Mouse (Mus musculus): Measurements from ENCODE around the gene Ccr6. TPM values are rescaled to one million over a fixed set of nuclear protein-coding genes. Genes with fewer than 3 reads are reported as not detected.
"Not testable (repeated sequence)": the region's sequence is repeated elsewhere in the genome, so short reads cannot be mapped to it uniquely, and the experiment has no call there.

Gene Ccr6
- under 1 TPM in 1 of 4 experiments, not detected in 3; 0.22 TPM for total RNA-seq (2022)

DNA sequence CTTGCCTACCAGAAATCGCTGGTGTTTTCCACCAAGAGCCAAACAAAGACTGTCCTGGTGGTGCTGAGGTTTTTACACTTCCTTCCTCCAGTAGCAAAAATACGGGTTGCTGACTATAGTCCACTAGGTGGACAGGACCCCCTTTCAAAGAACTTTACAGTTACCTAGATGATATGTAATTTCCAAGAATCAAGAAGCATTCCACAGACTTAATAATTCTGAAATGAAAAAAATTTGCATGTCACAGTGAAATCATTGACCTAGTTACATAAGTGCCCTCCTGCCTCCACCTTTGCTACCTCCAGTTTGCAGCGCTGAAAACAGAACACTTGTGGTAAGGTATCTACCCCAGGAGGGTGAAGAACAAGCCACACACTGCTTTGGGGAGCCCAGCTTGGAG, at the start of gene Ccr6:
TSS of gene Ccr6 (plus strand) at position 301 of the 400 bp plus-strand sequence.
- no peak for DNase-seq (ENCODE audit: low spot score)

DNA sequence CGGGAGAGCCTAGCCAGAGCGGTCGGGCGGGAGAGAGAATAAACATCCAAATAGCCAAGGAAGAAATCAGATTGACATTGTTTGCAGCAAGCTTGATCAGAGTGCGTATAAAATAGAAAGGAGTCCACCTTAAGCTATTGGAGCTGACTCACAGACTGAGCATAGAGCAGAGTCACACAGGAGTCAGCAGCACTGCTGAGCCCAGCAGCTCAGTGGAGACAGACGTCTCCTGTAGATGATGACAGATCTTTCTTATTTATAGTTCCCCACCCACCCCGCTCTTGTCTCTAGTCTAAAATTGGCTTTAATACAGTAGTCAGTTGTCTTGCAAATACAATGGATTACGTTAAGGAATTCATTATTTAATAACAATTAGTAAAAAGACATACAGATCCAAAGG, 42.2 kb upstream of the Ccr6 start:
- DNase-seq (ENCODE audit: low spot score) = no peak

DNA sequence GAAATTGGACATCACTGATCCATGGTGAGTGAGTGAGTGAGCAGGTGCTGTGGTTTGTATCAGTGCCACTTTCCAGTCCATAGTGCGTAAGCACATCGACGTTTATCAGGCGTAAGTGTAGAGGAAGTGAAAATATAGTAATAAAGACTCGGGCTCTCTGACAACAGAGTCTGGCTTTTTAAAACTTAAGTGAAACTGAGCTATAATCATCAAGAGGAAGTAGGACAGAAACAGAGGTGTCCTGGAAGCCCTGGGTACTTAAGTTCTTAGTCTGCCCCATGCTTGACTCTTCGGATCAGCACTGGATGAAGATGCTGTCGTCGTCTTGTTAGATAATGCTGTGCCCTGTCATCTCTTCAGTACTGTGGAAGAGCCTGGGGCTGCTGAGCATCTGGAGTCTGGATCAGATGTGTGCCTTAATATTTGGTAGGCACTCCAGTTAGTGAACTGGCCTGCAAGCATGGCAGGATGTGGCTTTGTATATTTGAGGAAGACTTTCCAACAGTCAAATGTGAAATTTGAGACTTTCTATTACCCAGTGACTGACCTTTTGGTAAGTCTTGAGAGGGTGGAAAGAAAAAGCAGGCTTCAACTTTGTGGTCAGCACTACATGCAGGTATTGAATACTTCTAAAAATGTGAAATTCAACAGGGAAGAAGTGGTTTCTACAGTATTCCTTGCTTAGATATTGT, 40.0 kb upstream of the Ccr6 start:
- no peak for DNase-seq (ENCODE audit: low spot score)

DNA sequence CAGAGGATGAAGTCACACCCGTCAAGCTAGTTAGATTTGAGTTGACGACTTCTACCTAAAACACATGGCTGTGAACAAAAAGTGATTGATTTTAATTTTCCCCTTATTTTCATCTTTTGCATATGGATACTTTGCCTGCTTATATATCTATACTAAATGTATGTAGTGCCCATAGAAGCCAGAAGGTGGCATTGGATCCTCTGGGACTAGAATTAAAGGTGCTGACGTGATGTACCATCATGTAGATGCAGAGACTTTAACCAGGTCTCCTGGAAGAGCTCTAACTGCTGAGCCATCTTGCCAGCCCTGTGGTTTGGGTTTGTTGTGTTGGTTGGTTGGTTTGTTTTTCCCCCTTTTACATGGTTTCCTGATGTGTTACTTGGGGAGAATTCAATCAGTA, 38.2 kb upstream of the Ccr6 start:
- DNase-seq (ENCODE audit: low spot score) = no peak

DNA sequence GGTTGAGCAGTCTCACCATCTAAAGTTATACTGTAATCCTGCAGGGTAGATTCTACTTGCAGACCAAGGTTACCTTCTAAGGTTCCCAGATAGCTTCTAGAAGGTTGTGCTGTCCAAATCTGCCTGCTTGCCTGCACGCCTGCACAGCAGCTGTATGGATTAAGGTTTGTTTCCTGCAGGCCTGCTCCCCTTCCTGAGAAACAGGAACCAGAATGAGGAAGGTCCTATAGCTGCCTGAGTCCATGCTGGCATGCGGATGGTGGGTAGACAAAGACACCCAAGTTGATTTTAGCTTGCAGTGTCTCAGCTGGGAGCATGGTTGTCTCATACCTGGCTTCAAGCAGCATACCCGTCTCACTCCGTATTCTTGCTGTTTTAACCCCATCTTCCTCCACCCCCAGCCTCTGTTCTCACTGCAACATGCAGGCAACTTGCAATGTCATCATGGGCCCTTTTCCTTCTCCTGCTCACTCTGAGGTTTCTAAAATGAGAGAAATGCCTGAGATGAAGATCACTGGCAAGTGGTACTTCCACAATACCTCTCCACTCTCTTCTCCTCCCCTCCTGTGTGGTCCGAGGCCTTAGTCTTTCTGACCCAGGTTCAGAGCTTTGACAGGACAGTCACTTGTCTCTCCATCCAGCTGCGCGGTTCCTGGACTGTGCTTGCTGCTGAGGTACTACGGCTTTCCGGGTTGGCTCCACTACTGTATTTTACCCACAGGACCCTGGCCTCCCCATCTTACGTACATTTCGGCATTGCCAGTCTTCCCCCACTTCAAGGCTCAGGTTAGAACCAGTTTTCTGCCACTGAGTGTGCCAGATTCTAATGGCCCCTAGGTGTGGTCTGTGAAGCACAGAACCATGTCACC, 36.5 kb upstream of the Ccr6 start:
- DNase-seq (ENCODE audit: low spot score) = no peak

DNA sequence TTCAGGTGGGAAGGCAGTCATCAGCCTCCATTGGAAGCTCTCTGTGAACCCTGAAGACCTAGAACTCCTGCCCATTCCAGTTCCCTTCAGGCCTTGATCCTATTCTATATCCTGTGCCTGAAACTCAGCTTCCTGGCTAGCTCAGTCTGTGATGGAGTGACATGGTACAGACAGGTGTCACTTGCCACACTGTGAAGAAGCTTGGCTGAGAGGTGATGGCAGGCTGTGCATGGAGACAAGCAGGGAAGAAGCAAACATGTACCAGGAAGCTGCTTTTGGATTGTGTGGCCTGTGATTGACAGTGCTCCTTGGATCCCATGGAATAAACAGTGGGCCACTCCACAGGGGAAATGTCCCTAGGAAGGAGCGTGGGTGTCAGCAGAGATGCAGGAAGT, 35.9 kb upstream of the Ccr6 start:
- DNase-seq (ENCODE audit: low spot score) = no peak

DNA sequence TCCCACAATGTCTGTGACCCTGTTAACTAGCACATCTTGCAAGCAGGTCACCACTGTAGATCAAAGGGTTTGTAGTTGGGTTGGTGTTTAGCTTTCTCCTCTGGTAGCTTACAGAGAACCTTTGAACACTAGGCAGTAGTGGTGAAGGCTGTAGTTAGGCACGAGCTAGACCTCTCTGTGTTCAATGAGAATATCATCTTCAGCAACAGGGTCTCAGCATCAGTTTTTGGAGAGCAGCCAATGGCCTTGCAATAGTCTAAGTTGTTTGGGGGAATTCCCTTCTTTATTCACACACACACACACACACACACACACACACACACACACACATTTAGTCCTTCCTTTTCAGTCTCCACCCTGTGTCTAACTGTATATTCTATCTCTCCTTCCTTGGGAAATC, 32.4 kb upstream of the Ccr6 start:
- DNase-seq (ENCODE audit: low spot score) = no peak

DNA sequence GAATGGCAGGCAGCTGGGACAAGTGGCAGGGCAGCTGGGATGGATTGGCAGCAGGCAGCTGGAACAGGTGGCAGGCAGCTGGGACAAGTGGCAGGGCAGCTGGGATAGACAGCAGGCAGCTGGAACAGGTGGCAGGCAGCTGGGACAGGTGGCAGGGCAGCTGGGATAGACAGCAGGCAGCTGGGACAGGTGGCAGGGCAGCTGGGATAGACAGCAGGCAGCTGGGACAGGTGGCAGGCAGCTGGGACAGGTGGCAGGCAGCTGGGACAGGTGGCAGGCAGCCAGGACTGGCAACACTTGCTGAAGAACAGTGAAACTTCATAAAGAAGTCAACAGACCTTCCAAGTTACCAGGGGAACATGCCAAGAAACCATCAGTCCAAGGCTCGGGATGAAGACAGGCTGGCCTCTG, 30.6 kb upstream of the Ccr6 start:
- not testable (repeated sequence) for DNase-seq (ENCODE audit: low spot score)

DNA sequence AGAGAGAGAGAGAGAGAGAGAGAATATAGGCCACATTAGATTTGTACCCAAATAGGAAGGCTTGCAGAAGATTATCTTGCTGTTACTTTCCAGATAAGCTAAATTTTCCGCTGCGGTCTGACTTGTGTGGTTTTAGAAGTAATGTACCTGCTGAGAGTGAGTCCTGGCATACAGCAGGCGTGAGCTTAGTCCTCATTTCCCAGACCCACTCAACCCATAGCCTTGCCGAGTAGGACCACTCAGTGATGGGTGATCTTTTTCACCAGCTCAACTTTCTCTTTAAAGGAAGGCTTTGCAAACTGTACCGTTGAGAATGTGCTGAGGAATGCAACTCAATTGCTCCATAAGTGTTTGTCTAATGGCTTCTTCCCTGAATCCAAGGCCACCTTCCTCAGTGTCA, 29.2 kb upstream of the Ccr6 start:
- DNase-seq (ENCODE audit: low spot score) = no peak

DNA sequence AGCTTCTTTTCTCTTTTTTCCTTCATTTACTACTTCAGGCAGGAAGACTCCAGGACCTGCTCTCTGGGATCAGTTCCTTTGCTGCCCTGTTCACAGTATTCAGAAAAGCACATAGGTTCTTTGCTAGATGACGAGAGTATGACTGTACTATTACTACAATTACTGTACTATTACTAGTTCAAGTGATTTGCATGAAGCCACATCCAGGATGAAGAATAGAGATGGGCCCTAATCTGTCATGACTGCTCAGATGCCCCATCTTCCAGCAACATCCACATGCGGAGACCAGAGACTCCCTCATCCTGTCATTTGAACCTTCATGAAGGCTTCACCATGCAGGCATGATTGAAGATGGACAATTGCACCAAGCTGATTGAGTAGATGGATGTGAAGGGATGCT, 26.1 kb upstream of the Ccr6 start:
- no peak for DNase-seq (ENCODE audit: low spot score)

DNA sequence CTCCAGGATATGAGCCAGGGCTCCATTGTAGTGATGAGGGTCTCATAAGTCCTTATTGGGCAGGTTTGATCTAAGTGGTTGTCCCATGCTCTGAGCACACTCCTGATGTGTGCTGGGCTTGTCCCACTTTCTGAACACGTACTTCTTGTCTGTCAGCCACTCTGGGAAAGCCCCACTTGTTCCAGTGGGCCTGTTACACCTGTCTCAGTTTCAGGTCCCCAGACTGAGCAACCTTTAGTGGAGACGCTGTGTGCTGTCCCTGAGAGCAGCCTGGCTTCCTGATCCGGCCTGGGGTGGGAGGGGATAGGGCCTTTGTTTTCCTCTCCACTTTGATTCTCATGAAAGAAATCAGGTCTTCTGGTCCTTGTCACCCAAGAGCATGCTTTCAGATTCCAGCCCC, 25.7 kb upstream of the Ccr6 start:
- no peak for DNase-seq (ENCODE audit: low spot score)

DNA sequence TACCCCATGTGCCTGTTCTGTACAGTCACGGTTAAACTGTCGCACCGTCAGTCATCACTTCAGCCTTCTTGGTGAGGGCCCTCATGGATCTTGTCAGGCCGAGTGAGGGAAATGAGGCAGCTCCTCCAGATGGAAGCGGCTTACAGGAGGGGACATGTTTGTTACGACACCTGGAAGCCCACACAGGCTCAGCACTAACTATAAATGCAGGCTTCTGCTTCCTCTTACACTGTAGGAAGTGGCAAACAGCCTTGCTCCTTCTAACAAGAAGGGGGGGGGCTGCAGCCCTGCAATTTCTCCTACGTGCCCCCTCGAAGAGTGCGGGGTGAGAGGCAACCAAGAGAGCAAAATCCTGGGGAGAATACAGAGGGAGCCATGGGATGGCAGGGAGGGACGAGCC, 25.2 kb upstream of the Ccr6 start:
- no peak for DNase-seq (ENCODE audit: low spot score)

DNA sequence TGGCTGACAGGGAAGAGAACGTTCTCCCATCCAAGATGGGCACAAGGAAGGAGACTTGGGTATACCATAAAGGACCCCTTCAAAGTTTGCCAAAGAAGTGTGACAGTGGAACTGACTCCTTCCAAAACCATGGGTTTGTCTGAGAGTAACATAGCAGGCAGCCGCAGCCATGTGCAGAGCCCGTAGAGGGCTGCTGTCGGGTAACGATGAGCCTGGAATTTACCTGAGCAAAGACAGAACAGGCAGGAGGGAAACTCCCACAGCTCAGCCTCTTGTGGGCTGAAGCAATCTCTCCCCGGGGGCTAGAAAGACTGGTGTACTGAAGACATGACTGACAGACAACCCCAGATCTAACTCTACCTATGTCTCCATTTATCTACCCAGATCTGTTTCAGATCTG, 24.4 kb upstream of the Ccr6 start:
- no peak for DNase-seq (ENCODE audit: low spot score)

DNA sequence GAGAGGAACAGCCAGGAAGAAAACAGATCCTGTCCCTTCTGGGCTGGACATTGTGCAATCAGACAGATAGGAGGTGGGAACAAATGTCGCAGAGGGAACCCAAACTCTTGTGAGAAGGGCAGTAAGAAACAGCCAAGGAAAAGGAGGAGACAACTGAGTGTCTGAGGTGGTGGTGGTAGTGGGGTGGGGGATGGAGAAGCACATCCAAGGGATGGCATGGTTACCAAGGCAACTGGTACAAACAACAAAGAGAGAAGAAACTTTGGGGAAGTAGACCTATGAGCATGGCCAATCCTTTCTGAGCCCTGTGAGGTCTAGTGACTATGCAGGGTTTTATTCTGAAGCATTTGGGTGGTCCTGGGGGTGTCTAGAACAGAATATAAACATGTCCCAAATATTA, 21.5 kb upstream of the Ccr6 start:
- no peak for DNase-seq (ENCODE audit: low spot score)

DNA sequence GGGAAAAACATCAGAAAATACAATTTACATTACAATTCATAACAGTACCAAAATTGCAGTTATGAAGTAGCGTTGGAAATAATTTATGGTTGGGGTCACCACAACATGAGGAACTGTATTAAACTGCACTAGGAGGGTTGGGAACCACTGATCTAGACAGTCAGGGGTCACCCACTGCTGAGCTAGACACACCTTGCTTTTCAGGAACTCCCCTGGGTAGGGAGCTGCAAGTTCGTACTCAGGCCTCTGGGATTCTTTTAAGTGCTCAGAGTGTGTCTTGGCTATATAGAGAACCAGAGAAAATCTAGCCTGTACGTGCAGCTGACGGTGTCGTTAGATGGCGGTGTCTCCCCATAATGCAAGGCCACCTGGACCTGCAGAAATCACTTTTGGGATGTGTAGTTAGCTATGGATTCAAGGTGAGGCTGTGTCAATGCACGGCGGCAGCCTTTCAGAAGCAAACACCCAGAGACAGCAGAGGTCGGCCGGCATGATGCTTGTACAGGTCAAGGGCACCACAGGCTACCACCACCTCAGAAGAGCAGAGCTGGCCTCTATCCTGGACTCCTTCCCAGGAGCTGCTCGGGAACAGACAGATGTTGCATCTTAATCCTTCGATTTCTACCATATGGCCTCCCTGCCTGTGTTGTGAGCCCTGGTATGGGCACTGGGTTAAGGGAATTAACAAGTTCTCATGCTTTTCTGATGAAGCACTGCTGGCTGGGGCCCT, 20.7 kb upstream of the Ccr6 start:
- DNase-seq (ENCODE audit: low spot score) = no peak

DNA sequence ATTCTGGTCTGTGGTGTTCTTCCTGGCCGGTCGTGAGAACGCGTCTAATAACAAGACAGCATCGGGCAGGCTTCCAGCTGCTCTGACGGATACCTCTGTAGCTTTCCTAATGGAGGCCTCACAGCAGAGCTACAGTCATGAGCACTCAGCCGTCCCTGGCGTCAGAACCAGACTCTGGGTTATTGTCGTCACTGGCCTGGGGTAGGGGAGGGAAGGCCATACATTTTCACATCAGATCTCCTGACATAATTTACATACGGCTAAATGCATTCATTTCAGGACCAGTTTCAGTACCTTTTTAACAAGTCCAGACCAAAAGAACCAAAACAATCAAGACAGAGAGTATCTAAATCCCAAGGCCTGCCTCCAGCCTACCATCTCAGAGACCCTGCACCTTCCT, 12.6 kb upstream of the Ccr6 start:
- DNase-seq (ENCODE audit: low spot score) = no peak

DNA sequence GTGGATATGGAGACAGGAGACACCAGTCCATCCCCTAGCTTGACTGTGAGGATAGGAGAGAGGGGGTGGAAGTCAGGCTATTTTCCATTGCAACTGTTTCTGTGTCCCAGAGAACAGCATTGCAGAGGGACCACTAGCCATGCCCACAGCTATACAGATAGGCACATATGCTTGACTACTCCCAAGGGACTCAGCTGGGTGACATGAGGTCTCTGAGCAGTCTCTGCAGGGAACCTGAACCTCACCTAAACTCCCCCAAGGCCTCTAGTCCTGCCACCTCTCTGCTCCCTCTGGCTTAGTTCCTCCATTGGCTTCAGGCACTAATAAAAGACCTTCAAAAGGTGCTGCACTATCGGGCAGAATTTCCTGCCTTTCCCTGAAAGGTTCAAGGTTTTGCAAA, 11.8 kb upstream of the Ccr6 start:
- no peak for DNase-seq (ENCODE audit: low spot score)

DNA sequence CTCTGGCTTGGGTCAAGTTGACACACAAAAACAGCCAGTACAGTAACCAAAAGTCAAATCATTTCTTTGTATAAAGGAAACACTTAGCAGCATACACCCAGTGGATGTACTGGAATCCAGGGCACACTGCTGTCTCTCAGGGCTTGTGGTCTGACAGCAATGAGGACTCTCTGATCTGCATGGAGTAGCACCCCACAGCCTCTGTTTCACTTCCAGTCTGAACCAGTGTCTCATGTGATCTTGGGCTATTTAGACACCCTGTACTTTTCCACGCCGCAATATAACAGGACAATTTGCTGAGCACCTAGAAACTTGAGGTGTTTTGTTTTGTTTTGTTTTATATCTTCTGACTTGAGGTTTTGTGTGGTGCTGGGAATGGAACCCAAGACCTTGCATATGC, 10.7 kb upstream of the Ccr6 start:
- no peak for DNase-seq (ENCODE audit: low spot score)

DNA sequence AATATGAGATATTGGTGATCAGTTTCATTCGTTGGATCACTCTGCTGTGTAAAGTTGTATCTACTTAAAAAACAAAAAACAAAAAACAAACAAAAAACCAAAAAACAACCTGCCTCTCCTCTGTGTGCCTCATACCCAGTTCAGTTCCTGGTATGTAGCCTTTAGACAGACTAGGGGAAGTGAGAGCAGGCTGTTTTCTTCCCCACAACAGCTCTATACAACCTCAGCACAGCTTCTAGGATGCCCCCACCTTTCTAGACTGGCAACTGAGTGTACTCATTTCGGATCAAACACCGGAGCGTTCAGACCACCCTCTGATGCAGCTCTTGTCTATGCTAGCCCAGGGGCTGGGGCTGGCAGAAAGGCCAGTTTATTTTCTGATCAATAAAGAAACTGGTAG, 10.1 kb upstream of the Ccr6 start:
- no peak for DNase-seq (ENCODE audit: low spot score)

DNA sequence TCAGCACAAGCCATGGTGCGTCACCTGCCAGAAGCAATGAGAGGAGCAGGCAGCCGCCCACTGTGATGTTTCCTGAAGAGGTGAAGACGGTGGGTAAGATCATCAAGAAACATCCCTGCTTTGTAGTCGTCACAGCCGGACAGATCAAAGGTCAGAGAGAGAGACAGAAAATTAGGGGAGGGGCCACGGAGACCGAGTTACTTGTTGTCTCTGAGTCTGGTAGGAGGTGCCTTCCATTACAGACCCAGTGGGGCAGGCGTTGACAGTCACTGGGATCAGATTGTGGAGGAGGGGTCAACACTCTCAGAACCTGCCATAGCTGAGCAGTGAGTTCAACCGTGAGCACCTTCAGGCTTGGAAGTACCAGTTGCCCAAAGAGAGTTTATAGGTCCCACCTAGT, 7.2 kb upstream of the Ccr6 start:
- no peak for DNase-seq (ENCODE audit: low spot score)

DNA sequence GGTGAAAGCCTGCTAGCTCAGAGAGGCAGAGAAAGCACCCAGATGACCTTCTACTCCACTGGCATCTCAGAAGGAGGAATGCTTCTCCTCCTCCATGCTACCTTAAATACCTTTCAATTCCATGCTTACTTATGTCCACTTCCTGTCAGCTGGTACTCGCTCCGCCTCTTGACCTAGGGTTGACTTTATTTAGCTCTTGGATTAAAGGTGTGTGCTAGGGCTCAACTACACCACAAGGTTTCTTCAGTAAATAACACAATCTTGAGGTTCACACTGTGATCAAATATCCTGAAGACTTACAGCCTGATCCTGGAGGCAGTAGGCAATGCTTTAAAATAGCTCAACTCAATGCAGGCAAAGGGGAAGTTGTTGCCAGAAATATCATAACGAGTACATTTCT, 6.2 kb upstream of the Ccr6 start:
- no peak for DNase-seq (ENCODE audit: low spot score)

DNA sequence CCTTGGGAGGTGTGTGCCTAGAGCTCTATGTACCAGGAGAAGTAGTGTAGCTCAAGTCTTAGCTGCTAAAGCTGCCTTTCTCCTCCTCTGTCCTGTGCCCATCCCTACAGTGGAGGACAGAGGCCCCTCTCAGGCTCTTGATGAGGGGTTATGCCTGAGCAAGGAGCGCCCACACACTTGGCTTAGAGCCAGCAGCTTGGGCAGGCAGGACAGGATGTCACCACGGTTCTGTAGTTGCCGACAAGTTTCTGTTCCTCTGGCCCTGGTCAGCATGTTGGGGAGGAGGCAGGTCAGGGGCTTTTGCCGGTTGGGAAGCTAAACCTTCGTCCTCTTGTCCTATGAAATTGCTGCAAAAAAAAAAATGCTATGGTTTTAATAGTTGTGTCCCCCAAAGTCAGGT, 3.8 kb upstream of the Ccr6 start:
- no peak for DNase-seq (ENCODE audit: low spot score)
